Mouse (Mus musculus) neural tube, embryonic 10.5 days (tissue): Measurements from ENCODE around the gene St7.

Experiments
- DNase-seq: peaks from one replicate; pipeline ENCODE4 v3.0.0-alpha.2; 2017; ENCODE audit warnings: low spot score; ENCODE audit errors: extremely low spot score

St7 gene

GRCm38 (mm10) chr6:17943877-17944617 lies 251.3 kb downstream of the St7 start:
- no peak for DNase-seq

- no peak for DNase-seq
These were observed 253.7 kb downstream of the St7 start for GRCm38 (mm10) chr6:17946456-17946855.

GRCm38 (mm10) chr6:17947130-17947831 lies 254.5 kb downstream of the St7 start:
- no peak for DNase-seq

GRCm38 (mm10) chr6:17949103-17949502 lies 256.4 kb downstream of the St7 start:
- no peak for DNase-seq

- no peak for DNase-seq
These were observed 259.0 kb downstream of the St7 start for GRCm38 (mm10) chr6:17951779-17952178.

GRCm38 (mm10) chr6:17963455-17963854 lies 270.7 kb downstream of the St7 start:
- no peak for DNase-seq

- DNase-seq, result peak; percentile 78
These were observed 275.9 kb downstream of the St7 start for GRCm38 (mm10) chr6:17968467-17969144.

- DNase-seq, result no peak
These were observed 277.1 kb downstream of the St7 start for GRCm38 (mm10) chr6:17969815-17970214.

- no peak for DNase-seq
These were observed 278.7 kb downstream of the St7 start for GRCm38 (mm10) chr6:17971393-17971792.

- no peak for DNase-seq
These were observed 281.7 kb downstream of the St7 start for GRCm38 (mm10) chr6:17974416-17974815.

- DNase-seq, result no peak
These were observed 284.4 kb downstream of the St7 start for GRCm38 (mm10) chr6:17977165-17977564.

GRCm38 (mm10) chr6:17978324-17978723 lies 285.6 kb downstream of the St7 start:
- no peak for DNase-seq

GRCm38 (mm10) chr6:17978881-17979280 lies 286.1 kb downstream of the St7 start:
- no peak for DNase-seq

GRCm38 (mm10) chr6:17979361-17979760 lies 286.6 kb downstream of the St7 start:
- DNase-seq, result no peak

- no peak for DNase-seq
These were observed 297.7 kb downstream of the St7 start for GRCm38 (mm10) chr6:17990173-17991028.

- no peak for DNase-seq
These were observed 298.9 kb downstream of the St7 start for GRCm38 (mm10) chr6:17991625-17992024.
